Mouse (Mus musculus): Measurements from ENCODE around the gene Crx.
"Not testable (repeated sequence)": the region's sequence is repeated elsewhere in the genome, so short reads cannot be mapped to it uniquely, and the experiment has no call there.

Crx gene

DNA sequence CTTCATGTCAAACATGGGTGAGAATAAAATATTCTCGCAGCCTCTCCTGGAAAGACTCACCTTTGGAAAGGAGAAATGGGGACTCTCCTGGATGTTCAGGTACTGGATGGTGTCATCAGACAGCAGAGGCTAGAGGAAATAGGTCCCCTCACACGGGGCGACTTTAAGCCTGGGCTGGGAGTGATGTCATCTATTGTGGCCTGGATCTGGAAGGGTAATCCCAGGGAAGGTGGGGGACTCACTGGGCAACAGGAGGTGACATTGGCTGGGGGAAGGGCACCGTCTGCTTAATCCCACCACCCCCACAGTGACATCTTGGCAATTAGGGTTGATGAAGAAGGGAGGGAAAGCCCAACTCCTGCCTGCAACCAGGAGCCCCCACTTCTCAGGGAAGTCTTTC, at the start of gene Crx:
TSS of gene Crx (minus strand) at position 213 of the 400 bp plus-strand sequence.
- no peak for DNase-seq

DNA sequence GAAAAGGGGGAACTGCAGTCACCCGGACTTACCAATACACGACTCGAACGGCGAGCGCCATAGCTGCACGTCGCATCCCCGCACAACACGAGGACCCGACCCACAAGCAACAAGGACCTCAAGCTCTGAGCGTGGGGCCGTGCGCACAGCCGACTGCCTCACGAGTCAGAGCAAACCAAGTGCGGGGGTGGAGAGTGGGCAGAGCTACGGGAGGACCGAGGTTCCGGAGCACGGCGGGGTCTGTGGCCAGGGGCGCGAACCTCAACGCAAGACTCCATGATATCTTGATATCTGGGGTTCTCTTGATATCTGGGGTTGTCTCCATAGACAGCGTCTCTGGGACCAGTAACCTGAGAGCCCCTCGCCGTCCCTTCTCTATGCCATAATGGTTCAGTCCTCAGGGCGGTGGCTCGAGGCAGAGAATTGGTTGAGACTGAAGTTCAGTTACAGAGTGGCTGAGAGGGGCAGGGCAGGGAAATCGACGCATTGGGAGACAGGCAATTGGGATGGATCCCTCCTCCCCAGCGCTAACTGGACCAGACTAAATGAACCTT, 42.5 kb upstream of the Crx start, which contains the start of gene Selenow:
TSS of gene Selenow (minus strand) at position 183 of the 554 bp plus-strand sequence.
- DNase-seq: peak; percentile 91 to 92

DNA sequence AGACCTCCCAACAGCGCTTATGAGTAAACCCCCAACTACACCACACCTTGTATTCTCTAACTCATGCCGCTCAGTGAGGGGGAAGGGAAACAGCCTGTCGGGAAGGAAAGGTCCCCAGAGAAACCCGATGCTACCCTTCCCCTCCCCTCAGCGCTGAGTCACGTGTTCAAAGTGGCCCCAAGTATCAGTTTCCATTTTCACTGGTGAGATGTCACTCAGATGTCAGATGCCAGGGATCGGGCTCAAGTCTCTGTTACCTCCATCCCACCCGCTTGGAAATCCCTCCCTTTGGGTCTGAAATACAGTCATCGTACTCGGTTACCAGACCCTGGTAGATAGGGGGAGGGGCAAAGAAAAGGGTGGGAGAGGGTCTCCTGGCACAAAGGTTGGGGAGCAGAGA, 42.0 kb upstream of the Crx start:
- peak in 1 of 2 experiments; percentile 58 for DNase-seq

DNA sequence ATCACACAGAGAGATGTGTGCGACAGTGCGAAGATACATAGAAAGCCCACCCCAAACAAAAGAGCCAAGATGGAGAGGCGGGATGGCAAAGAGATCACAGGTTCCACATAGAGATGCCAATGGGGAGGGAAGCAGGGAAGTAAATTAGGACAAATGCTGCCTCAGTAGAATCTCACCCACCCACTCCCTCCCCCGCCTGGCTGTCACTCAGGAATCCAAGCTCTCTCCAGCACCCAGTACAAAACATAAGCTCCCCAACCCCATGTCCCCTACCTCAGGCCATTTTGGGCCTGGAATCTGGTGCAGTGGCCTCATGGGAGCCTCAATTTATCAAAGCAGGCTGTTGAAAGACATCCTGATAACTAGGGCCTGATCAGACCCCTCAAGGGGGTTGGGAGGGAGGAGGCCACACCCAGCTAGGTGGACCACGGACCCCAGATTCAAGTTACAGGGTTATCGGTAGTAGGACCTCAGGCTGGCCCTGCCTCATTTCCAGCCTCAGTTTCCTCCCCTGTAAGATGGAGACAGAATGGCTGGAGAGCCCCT, 41.0 kb upstream of the Crx start:
- no peak for DNase-seq

DNA sequence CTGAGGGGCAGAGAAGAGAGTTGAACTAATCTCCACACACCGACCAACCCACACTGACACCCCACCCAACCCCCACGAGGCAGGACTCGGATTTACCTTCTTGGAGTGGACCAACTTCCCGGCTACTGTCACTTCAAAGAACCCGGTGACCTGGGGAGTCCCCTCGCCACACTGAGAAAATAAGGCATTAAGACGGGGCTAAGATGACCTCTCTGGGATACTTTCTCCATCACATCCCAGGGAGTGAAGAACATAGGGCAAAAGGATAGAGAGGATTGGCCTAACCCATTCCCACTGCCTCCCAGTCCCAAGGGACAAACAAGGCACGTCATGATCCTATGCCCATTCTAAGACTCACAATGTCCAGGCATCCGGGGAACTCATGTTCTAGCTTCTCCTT, 40.2 kb upstream of the Crx start:
- no peak for DNase-seq

DNA sequence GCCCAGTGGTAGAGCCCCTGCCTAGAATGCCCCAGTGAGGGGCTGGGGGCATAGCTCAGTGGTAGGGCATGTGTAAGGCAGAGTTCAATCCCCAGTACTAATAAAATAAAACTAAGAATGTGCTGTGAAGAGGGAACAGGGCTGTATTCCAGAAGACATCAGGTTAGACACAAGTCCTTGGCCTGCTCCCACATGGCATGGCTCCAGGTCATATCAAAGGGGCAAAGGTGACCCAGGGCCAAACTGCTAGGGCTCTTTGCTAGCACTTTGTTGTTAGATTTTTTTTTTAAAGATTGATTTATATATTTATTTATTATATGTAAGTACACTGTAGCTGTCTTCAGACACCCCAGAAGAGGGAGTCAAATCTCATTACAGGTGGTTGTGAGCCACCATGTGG, 38.6 kb upstream of the Crx start:
- no peak for DNase-seq

DNA sequence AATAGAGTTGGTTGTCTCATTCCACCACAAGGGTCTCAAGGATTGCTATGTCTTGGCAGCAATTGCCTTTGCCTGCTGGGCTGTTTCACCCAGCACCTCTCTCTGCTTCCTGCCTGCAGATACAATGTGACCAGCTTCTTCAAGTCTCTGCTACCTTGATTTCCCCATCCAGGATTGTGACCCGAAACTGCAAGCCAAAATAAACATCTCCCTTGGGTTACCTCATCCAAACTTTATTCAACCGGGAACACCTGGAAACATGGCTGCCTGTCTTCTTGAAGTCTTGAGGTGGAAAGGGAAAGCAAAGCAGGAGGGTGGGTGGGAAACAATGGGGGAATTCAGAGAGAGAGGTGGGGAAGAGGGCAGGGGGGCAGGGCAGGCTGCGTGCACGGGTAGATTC, 37.2 kb upstream of the Crx start:
- no peak for DNase-seq

DNA sequence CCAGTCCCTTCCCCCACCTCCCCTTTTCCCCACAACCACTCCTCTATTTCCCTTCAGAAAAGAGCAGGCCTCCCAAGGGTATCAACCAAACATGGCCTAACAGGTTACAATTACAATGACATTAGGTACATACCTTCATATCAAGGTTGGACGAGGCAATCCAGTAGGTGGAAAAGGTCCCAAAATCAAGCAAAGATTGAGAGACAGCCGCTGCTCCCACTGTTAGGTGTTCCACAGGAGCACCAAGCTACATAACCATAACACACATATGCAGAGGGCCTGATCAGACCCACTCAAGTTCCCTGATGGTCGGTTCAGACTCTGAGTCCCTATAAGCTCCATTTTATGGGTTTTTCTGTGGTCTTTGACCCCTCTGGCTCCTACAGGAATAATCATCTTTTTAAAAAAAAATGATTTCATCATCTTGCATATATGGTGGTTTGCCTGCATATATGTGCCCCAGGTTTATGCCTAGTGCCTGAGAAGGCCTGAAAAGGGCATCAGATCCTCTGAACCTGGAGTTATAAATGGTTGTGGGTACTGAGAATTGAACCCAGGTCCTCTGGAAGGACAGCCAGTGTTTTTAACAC, 36.5 kb upstream of the Crx start:
- DNase-seq: no peak

DNA sequence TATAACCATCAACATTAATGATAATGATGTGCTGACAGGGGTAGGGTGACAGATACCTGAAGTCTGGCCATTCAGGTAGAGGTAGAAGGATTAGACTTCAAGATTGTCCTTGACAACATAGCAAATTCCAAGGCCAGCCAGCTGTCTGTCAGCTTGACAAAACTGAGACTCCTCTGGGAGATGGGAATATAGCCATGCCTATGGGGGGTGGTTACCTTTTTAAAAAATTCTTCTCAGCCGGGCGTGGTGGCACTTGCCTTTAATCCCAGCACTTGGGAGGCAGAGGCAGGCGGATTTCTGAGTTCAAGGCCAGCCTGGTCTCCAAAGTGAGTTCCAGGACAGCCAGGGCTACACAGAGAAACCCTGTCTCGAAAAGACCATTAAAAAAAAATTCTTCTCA, 35.9 kb upstream of the Crx start:
- not testable (repeated sequence) for DNase-seq

DNA sequence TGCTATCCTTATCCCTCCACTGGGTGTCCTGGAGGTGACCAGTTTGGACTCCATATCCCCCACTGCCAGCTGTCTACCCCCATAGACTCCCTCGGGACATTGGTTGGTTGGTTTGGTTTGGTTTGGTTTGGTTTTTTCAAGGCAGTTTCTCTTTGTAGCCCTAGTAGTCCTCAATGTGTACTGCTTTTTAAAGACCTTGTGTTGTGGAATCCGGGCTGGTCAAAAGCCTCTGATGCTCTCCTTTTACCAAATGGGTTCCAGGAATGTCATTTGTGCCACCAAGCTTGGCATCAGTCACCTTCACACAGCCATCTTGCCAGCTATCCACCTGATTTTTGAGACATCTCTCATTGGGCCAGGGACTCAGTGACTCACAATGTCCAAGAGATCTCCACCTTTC, 35.0 kb upstream of the Crx start:
- DNase-seq: no peak

DNA sequence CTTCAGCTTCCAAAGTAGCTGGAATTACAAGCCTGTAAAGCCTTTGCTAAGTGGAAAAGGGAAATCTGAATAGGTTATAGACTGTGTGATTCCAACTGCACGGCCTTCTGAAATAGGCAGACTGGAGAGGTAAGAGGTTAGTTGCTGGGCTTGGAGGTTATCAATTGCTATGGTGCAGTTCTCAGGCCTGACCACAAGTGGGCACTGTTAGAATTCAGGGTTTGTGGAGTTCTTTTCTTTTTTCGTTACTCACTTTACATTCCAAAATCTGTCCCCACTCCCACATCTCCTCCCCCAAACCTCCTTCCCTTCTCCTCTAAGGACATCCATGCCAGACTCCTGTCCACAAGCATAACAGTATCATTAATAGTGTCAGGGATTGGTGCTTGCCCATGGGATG, 34.5 kb upstream of the Crx start:
- peak; percentile 28 to 40 for DNase-seq

DNA sequence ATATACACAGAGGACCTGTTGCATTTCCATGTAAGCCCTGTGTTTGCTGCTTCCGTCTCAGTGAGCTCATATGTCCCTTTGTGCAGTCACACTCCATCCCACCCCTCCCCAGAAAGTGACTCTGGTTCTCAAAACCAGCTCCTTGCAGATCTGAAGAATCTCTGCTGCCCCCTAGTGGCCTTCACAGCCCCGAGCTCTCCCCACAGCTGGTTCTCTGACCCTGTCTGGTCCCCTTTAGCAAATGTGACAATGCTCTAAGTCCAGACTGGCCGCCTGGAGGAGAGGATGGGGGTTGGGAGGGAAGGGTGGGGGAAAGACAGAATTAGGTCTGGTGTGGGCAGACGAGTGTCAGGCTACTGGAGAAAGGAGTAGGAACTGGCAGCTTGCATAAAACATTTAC, 32.4 kb upstream of the Crx start:
- DNase-seq: peak; percentile 59 to 64

DNA sequence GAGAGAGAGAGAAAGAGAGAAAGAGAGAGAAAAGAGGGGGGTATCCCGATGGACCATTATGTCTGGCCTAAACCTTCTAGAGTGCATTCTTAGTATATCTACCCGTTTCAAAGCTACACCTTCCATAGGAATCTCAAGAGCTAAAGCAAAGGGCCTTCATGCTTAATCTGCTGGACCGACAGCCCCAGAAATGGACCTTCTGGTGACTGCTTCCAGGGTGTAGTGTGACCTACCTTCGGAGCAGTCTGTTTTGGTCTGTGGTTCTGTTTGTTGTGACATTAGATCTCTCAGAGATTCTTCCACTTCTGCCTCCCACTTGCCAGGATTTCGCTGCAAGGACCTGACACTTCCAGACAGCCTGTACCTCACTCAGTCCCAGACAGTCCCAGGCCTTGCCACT, 30.8 kb upstream of the Crx start:
- DNase-seq: no peak

DNA sequence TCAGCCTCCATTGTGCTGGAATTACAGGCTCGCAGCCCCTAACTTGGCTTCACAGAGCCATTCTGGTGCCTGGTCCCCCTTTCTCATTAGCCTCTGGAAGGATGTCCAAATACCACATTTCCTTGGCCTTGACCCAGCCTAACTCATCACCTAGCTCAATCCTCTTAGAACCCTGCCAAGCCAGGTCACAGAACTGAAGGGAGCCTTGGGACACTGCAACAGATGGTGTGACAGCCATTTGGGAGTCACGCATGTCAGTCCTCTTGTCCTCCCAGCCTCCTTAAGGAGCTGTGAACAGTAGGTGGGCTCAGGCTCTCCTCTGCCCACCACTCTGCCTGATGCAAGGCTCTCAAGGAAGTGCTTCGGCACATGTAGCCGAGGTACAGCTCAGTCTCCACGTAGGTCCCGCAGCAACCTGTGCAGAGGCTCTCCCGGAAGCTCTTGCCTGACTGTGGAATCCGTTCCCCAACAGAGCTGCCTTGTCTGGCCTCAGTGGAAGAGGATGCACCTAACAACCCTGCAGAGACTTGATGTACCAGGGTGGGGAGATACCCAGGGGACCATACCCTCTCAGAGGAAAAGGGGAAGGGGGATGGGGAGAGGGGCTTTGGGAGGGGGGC, 28.3 kb upstream of the Crx start:
- DNase-seq: no peak

DNA sequence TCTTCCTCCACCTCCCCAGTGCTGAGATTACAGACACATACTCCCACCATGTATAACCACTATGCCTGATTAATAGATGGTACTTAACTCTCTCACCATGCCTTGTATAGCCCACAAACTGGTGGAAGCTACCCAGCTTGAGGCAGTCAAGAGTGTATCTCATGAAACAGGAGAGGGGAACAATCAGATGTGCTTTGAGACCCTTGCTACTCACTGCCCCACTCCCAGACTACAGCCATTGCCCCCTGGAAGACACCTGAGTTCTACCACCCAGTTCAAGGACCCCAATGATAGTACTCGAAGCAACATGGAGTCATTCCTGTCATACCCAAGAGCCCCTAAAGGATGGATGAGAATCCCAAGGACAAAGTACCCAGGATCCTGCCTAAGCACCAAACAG, 26.8 kb upstream of the Crx start:
- no peak for DNase-seq

DNA sequence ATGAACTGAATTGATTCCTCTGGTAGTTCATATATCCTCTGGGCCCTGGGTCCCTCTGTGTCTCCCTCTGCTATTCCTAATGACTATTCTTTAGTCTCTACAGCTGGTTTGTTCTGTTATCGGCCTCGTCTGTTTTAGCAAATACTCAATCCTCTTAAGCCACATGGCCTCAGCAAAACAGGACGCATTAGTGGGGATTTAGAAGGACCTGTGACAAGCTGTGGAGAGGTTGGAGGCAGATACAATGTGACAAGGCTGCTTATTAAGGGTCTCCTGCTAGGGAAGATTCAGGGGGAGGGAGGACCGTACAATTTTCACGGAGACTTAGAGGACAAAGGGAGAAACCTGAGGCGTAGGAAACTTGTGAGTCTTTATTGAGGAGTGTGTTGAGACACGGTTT, 26.1 kb upstream of the Crx start:
- no peak for DNase-seq

DNA sequence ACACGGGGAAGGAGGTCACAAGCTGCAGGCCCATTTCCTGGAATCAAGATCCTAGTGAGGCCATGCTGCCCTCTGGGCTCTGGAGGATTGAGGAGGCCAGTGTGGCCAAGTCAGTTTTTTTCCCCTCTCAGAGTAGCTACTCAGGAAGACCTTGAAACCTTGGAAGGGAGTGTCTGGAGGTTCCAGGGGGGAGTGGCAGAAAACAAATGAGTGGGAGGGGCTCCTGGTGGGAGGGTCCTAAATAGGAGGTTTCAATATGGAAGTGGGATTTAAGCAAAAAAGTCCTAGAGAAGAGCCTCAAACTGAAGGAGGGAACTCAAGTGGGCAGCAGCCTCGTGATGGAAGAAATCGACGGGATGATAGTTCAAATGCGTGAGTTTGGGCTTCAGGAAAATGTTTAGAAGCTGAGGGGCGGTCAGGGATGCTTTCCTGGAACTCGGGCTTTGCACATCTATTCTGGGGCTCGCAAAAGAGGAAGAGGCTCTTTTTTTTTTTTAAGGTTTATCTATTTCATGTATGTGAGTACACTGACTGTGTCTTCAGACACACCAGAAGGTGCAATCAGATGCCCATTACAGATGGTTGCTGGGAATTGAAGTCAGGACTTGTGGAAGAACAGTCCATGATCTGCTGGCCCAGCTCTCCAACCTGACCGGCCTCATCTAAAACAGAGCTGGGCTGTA, 21.7 kb upstream of the Crx start:
- DNase-seq: no peak

DNA sequence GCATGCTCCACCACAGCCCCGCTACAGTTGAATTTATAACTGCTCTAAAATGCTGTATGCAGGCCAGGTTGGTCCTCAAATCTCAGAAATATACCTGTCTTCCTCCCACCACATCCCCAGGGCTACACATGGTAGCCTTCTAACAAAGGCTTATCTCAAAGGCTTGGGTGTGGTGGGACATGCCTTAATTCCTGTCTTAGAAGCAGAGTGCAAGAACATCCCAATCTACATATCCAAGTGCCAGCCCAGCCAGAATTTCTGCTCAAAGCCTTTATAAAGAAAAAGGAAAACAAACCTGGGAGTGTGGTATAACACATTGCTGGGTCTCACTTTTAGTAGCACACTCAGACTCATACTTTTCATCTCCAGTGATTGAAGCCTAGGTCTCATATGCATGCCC, 14.5 kb upstream of the Crx start:
- no peak for DNase-seq

DNA sequence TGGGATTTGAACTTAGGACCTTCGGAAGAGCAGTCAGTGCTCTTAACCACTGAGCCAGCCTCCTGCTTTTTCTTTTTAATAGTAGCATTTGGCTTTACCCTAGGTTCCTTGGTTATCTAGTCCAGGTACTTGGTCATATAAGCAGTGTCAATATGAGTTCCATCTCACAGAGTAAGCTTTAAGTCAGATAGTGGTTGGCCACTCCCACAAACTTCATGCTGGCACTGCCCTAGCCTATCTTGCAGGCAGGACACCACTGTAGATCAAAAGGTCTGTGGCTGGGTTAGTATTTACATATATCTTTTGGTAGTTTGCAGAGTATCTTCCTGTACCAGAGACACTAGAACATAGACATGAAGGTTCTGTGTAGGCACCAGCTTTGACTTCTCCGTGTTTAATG, 4.4 kb upstream of the Crx start:
- DNase-seq: no peak

DNA sequence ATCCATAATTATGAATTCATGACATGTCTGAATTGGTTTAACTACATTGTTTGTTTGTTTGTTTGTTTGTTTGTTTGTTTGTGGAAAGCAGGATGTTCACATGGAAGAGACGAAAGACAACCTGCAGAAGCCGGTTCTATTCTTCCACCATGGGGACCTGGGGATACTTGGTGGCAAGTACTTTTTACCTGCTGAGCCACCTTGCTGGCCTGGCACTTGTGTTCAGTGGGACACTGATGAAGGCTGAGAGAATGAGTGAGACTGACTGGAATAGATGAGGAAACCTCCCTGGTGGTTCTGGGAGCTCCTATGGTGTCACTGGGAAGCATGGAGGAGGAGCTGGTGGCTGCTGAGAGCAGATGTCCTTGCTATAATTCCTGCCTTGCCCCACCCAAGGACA, 2.5 kb upstream of the Crx start, which contains the start of gene Crxos:
TSS of gene Crxos (plus strand) at position 301 of the 400 bp plus-strand sequence.
- DNase-seq: no peak

DNA sequence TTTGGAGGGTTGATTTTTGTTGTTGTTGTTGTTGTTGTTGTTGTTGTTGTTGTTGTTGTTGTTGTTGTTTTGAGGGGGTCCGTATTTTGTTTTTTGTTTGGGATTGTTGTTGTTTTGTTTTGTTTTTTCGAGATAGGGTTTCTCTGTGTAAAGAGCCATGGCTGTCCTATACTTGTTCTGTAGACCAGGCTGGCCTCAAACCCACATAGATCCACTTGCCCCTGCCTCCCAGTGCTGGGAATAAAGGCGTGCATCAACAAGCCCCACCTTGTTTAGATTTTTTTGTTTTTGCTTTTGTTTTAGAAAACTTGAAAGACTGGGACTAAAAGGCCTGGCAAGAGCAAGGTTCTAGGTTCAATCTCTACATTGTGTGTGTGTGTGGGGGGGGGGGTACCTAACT, 2.1 kb upstream of the Crx start:
- no peak for DNase-seq

DNA sequence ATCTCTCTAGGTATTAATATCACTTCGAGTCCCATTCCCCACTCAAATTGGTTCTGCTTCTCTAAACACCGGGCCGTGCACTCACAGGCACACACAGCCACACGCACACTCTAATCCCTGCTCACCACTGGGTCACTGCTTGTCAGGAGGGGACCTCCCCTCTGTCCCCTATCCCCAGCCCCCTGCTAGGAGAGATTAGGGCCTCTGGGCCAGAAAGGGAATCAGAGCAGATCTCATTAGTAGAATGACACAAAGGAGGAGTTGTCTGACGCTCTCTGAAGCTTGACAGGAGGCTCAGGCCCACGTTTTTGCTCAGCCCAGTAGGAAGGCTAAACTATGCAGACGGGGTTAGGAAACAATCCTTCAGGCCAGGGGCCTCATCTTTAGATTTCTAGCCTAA, 1.6 kb upstream of the Crx start:
- DNase-seq: no peak

DNA sequence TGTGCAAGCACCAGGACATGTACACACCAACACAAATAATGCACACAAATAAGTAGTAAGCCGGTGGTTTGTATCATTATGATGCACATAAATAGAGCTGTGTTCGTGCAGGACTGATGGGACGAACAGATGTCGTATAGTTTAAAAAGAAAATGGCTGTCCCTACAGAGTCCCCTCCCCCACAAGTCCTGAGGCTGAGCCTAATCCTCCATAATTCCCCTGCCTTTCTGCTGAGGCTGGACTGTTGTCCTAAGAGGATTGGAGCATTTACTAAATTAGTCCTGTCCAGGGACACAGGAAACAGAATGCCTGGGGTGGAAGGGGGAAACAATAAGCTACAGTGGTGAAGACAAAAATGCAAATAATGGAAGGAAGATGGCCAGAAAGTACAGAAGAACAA, 15.7 kb downstream of the Crx start:
- no peak for DNase-seq

DNA sequence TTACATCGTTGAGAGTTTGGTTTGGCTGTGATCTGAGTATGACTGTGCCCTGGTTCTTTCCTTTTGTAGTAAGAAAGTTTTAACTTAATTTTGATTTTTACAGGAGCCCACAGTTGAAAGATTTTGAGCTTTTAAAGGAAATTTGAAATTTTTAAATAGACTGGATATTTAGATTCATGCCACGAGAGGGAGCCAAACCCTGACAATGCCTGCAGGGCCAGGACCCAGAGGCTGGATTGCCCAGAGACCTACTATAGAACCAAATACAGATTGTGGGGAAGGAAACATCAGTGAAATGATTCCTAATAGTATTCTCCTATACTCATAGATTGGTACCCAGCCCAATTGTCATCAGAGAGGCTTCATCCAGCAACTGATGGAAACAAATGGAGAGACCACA, 20.1 kb downstream of the Crx start:
- DNase-seq: no peak
